Mouse (Mus musculus) neutrophil, adult 65 days (primary cell): ENCODE measurements around the gene Gm21060. TPM values are rescaled to one million over a fixed set of nuclear protein-coding genes. Genes with fewer than 3 reads are reported as not detected.

ENCODE experiments used
- total RNA-seq: library from RNA; stranded (reverse); gene quantifications from 2 replicates; pipeline ENCODE4 v1.2.4, GENCODE M21; 2023

Gm21060 gene
- not detected in 2 replicates for total RNA-seq

DNA sequence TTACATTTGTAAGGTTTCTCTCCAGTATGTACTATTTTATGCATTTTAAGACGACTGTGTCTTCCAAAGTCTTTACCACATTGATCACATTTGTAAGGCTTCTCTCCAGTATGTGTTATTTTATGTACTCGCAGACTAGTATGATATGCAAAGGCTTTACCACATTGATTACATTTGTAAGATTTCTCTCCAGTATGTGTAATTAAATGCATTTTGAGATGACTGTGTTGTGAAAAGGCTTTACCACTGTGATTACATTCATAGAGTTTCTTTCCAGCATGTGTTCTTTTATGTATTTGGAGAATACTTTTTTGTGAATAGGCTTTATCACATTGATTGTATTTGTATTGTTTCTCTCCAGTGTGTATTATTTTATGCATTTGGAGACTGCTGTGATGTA is at the start of gene Gm21060:
Gene Gm21060, minus strand, starts transcription at position 101 of the 400 bp plus-strand sequence.

Other genes starting within 250 kb of the Gm21060 start
- gene Zfp950, start 156.2 kb downstream of the Gm21060 start, total RNA-seq, result 9.6 and 20.1 TPM in 2 replicates
- gene Gm7102, start 120.8 kb downstream of the Gm21060 start, total RNA-seq, result not detected in 2 replicates
- not detected in 2 replicates for gene Gm6020, start 113.2 kb downstream of the Gm21060 start, total RNA-seq
- gene Csf2ra, start 68.6 kb downstream of the Gm21060 start, total RNA-seq, result 1,017 and 1,177 TPM in 2 replicates